Mouse (Mus musculus) limb, embryonic 11.5 days (tissue): ENCODE results near the gene Tedc1. TPM values are rescaled to one million over a fixed set of nuclear protein-coding genes. Genes with fewer than 3 reads are reported as not detected.

Source experiments
- ATAC-seq: fragments of 200-750 bp; cut with Nextera tagmentation; 2 replicates; pipeline ENCODE4 v1.8.0; 2017; ENCODE audit warnings: low read depth; ENCODE audit not compliant: insufficient number of reproducible peaks, low FRiP score, low TSS enrichment
- DNase-seq: peaks from one replicate; pipeline ENCODE4 v3.0.0-alpha.2; 2015; ENCODE audit warnings: low spot score
- H3K27ac ChIP-seq: fragments of 300-500 bp; sonication (generic); replicated peaks from 2 replicates; pipeline ENCODE4 v1.5.1; 2014; ENCODE audit warnings: low read depth, mild to moderate bottlenecking, low read length
- H3K27me3 ChIP-seq: fragments of 300-500 bp; sonication (generic); 2 replicates; pipeline ENCODE4 v1.6.1; 2014; ENCODE audit warnings: mild to moderate bottlenecking, low read length, mixed read lengths; ENCODE audit not compliant: control insufficient read depth, insufficient read depth
- H3K36me3 ChIP-seq: fragments of 300-500 bp; sonication (generic); 2 replicates; pipeline ENCODE4 v1.6.1; 2014; ENCODE audit warnings: mild to moderate bottlenecking, low read length, moderate library complexity, mixed read lengths; ENCODE audit not compliant: control insufficient read depth, insufficient read depth
- H3K4me1 ChIP-seq: fragments of 300-500 bp; sonication (generic); 2 replicates; pipeline ENCODE4 v1.6.1; 2014; ENCODE audit warnings: low read length, mixed read lengths; ENCODE audit not compliant: control insufficient read depth, insufficient read depth
- H3K4me2 ChIP-seq: fragments of 300-500 bp; sonication (generic); 2 replicates; pipeline ENCODE4 v1.6.1; 2014; ENCODE audit warnings: low read depth, mild to moderate bottlenecking, moderate library complexity; ENCODE audit not compliant: severe bottlenecking
- H3K4me3 ChIP-seq: fragments of 300-500 bp; sonication (generic); 2 replicates; pipeline ENCODE4 v1.5.1; 2014; ENCODE audit warnings: low read depth, low read length
- H3K9ac ChIP-seq: fragments of 300-500 bp; sonication (generic); 2 replicates; pipeline ENCODE4 v1.6.1; 2014; ENCODE audit warnings: mild to moderate bottlenecking, low read length
- H3K9me3 ChIP-seq: fragments of 300-500 bp; sonication (generic); 2 replicates; pipeline ENCODE4 v1.6.1; 2016; ENCODE audit warnings: low read length; ENCODE audit not compliant: control insufficient read depth
- WGBS: fragments of 180-500 bp; shearing (Covaris S2); extraction: QIAGEN DNeasy Blood & Tissue Kit; methylation state at CpG from one replicate; pipeline ENCODE4 v1.1.7; 2014; 5-methylcytosine and 5-hydroxymethylcytosine counted together
- polyA plus RNA-seq: library from polyadenylated mRNA; unstranded; fragments of >200 nt; fragmentation: Nextera tagmentation; extraction: Ambion mirVana; gene quantifications from 2 replicates; pipeline ENCODE4 v1.2.1, GENCODE M21; 2014

Tedc1 gene
- polyA plus RNA-seq, 1 experiment from 2014 or later, result 39.9 TPM

- 86% methylated on average over 6 of the region's 6 CpGs for WGBS
- Histone ChIP-seq H3K36me3 (peaks cover 50% of the 10 kb centered on the region), H3K4me1 (no peaks in the 10 kb centered on the region)
Observed at GRCm38 (mm10) chr12:113124726-113125125, 31.5 kb upstream of the Tedc1 start.

GRCm38 (mm10) chr12:113130732-113131131, 25.5 kb upstream of the Tedc1 start:
- no peaks in the 10 kb centered on the region for H3K4me1 ChIP-seq
- no peak overlapping the region for H3K4me2 ChIP-seq
- H3K36me3 ChIP-seq, result peaks cover 48% of the 10 kb centered on the region
- no peak overlapping the region for H3K27ac ChIP-seq
- no peak for DNase-seq
- no peak for ATAC-seq
- no peak overlapping the region for H3K9ac ChIP-seq
- no peak overlapping the region for H3K4me3 ChIP-seq
- H3K27me3 ChIP-seq, result no peaks in the 10 kb centered on the region
- H3K9me3 ChIP-seq, result no peaks in the 10 kb centered on the region
- WGBS, result 92% methylated on average over 8 of the region's 8 CpGs

More at GRCm38 (mm10) chr12:113124726-113125125, 31.5 kb upstream of the Tedc1 start:
- Histone ChIP-seq H3K27me3 (no peaks in the 10 kb centered on the region), H3K27ac (no peak overlapping the region), H3K9ac (no peak overlapping the region), H3K4me3 (no peak overlapping the region), H3K9me3 (no peaks in the 10 kb centered on the region), H3K4me2 (no peak overlapping the region)
- DNase-seq (no peak), ATAC-seq (no peak)

GRCm38 (mm10) chr12:113131601-113132000, 24.6 kb upstream of the Tedc1 start:
- no peak overlapping the region for H3K4me3 ChIP-seq
- H3K36me3 ChIP-seq, result peaks cover 48% of the 10 kb centered on the region
- DNase-seq (no peak), ATAC-seq (no peak)
- H3K27ac ChIP-seq, result no peak overlapping the region
- H3K4me1 ChIP-seq, result no peaks in the 10 kb centered on the region
- H3K9ac ChIP-seq, result no peak overlapping the region
- H3K27me3 ChIP-seq, result no peaks in the 10 kb centered on the region
- 96% methylated on average over 14 of the region's 14 CpGs for WGBS
- no peak overlapping the region for H3K4me2 ChIP-seq
- no peaks in the 10 kb centered on the region for H3K9me3 ChIP-seq

GRCm38 (mm10) chr12:113132567-113132966, 23.7 kb upstream of the Tedc1 start:
- Histone ChIP-seq H3K4me2 (no peak overlapping the region), H3K27me3 (no peaks in the 10 kb centered on the region), H3K27ac (no peak overlapping the region), H3K36me3 (peaks cover 46% of the 10 kb centered on the region), H3K9me3 (no peaks in the 10 kb centered on the region), H3K4me1 (no peaks in the 10 kb centered on the region), H3K4me3 (no peak overlapping the region), H3K9ac (no peak overlapping the region)
- DNase-seq, result no peak
- WGBS, result 79% methylated on average over 2 of the region's 2 CpGs
- ATAC-seq, result no peak

GRCm38 (mm10) chr12:113133260-113133659, 23.0 kb upstream of the Tedc1 start:
- H3K36me3 ChIP-seq, result peaks cover 46% of the 10 kb centered on the region
- 92% methylated on average over 9 of the region's 9 CpGs for WGBS
- no peaks in the 10 kb centered on the region for H3K4me1 ChIP-seq
- no peaks in the 10 kb centered on the region for H3K9me3 ChIP-seq
- H3K9ac ChIP-seq, result no peak overlapping the region
- DNase-seq (no peak), ATAC-seq (no peak)
- no peak overlapping the region for H3K4me3 ChIP-seq
- no peak overlapping the region for H3K4me2 ChIP-seq
- H3K27ac ChIP-seq, result no peak overlapping the region
- no peaks in the 10 kb centered on the region for H3K27me3 ChIP-seq

- no peaks in the 10 kb centered on the region; the same call in 1 of the 2 replicates for H3K4me1 ChIP-seq
- no peak for DNase-seq
- no peak overlapping the region for H3K4me3 ChIP-seq
- H3K27ac ChIP-seq, result no peak overlapping the region
- whole genome bisulfite sequencing, result 81% methylated on average over 5 of the region's 5 CpGs
- no peaks in the 10 kb centered on the region for H3K9me3 ChIP-seq
- H3K27me3 ChIP-seq, result no peaks in the 10 kb centered on the region
- no peak overlapping the region for H3K9ac ChIP-seq
- no peak for ATAC-seq
- H3K36me3 ChIP-seq, result peaks cover 48% of the 10 kb centered on the region
- H3K4me2 ChIP-seq, result no peak overlapping the region
Observed at GRCm38 (mm10) chr12:113133861-113134403, 22.3 kb upstream of the Tedc1 start.

GRCm38 (mm10) chr12:113134502-113134901, 21.7 kb upstream of the Tedc1 start:
- Histone ChIP-seq H3K27ac (no peak overlapping the region), H3K4me1 (peaks cover 5% of the 10 kb centered on the region; the same call in 1 of the 2 replicates), H3K9ac (no peak overlapping the region), H3K27me3 (no peaks in the 10 kb centered on the region), H3K4me2 (no peak overlapping the region), H3K36me3 (peaks cover 48% of the 10 kb centered on the region), H3K4me3 (no peak overlapping the region), H3K9me3 (no peaks in the 10 kb centered on the region)
- ATAC-seq, result no peak
- DNase-seq, result no peak
- 91% methylated on average over 4 of the region's 4 CpGs for WGBS

GRCm38 (mm10) chr12:113135401-113135800, 20.8 kb upstream of the Tedc1 start:
- no peak overlapping the region for H3K4me3 ChIP-seq
- ATAC-seq, result no peak
- no peaks in the 10 kb centered on the region; the same call in 1 of the 2 replicates for H3K27me3 ChIP-seq
- no peak overlapping the region for H3K9ac ChIP-seq
- H3K4me2 ChIP-seq, result no peak overlapping the region
- 93% methylated on average over 7 of the region's 7 CpGs for whole genome bisulfite sequencing
- peaks cover 8% of the 10 kb centered on the region; the same call in 1 of the 2 replicates for H3K4me1 ChIP-seq
- H3K9me3 ChIP-seq, result no peaks in the 10 kb centered on the region
- peaks cover 45% of the 10 kb centered on the region for H3K36me3 ChIP-seq
- DNase-seq, result no peak
- no peak overlapping the region for H3K27ac ChIP-seq

GRCm38 (mm10) chr12:113136492-113137020, 19.7 kb upstream of the Tedc1 start:
- Histone ChIP-seq H3K9me3 (no peaks in the 10 kb centered on the region), H3K4me1 (peaks cover 8% of the 10 kb centered on the region; the same call in 1 of the 2 replicates), H3K36me3 (peaks cover 37% of the 10 kb centered on the region), H3K27ac (no peak overlapping the region), H3K4me3 (no peak overlapping the region), H3K27me3 (peaks cover 12% of the 10 kb centered on the region), H3K9ac (no peak overlapping the region), H3K4me2 (no peak overlapping the region)
- WGBS, result 90% methylated on average over 17 of the region's 17 CpGs
- ATAC-seq (no peak), DNase-seq (no peak)
